Mouse (Mus musculus) MEL (cell line): Measurements from ENCODE around the gene Lcp1. TPM values are rescaled to one million over a fixed set of nuclear protein-coding genes. Genes with fewer than 3 reads are reported as not detected.

Experiments
- DNase-seq: peaks from one replicate; pipeline ENCODE4 v3.0.0; 2011; ENCODE audit warnings: low read depth, low spot score
- H3K27ac ChIP-seq: 2 replicates; pipeline ENCODE4 v1.5.1; 2012; ENCODE audit warnings: low read depth, mild to moderate bottlenecking, control low read depth, low read length, moderate library complexity; ENCODE audit not compliant: control insufficient read depth
- H3K27me3 ChIP-seq, 2 experiments: fragments of 150-350 bp in 1 of 2; sonication (generic) in 1 of 2; 2 replicates each; pipeline ENCODE4 v1.6.1; 2012; ENCODE audit warnings: low read length in 2 of 2, mild to moderate bottlenecking in 2 of 2, improper control_type of control experiment in 1 of 2, moderate library complexity in 1 of 2; ENCODE audit not compliant: insufficient read depth in 2 of 2, control insufficient read depth in 1 of 2
- H3K36me3 ChIP-seq, 2 experiments: 2 replicates each; pipeline ENCODE4 v1.6.1; 2012 to 2014; ENCODE audit warnings: low read length in 2 of 2, improper control_type of control experiment in 1 of 2, inconsistent platforms in 1 of 2, mild to moderate bottlenecking in 1 of 2; ENCODE audit not compliant: insufficient read depth in 2 of 2, control insufficient read depth in 1 of 2
- H3K4me1 ChIP-seq, 2 experiments: fragments of 150-350 bp in 1 of 2; sonication (generic) in 1 of 2; 2 replicates each; pipeline ENCODE4 v1.6.1; 2012; ENCODE audit warnings: low read length in 2 of 2, improper control_type of control experiment in 1 of 2, mild to moderate bottlenecking in 1 of 2; ENCODE audit not compliant: insufficient read depth in 2 of 2, control insufficient read depth in 1 of 2
- H3K4me3 ChIP-seq, 2 experiments: fragments of 150-350 bp in 1 of 2; sonication (generic) in 1 of 2; 2 replicates each; pipeline ENCODE4 v1.5.1; 2012; ENCODE audit warnings: low read depth in 2 of 2, low read length in 2 of 2, mild to moderate bottlenecking in 2 of 2, moderate library complexity in 2 of 2, control low read depth in 1 of 2, improper control_type of control experiment in 1 of 2; ENCODE audit not compliant: control insufficient read depth in 1 of 2, insufficient read depth in 1 of 2
- H3K79me2 ChIP-seq: 2 replicates; pipeline ENCODE4 v1.6.1; 2012; ENCODE audit warnings: mild to moderate bottlenecking, low read length, moderate library complexity; ENCODE audit not compliant: control insufficient read depth, poor library complexity, insufficient read depth
- H3K9ac ChIP-seq: 2 replicates; pipeline ENCODE4 v1.6.1; 2012; ENCODE audit warnings: low read depth, mild to moderate bottlenecking, control low read depth, low read length, moderate library complexity; ENCODE audit not compliant: control insufficient read depth, poor library complexity, severe bottlenecking
- H3K9me3 ChIP-seq: fragments of 150-350 bp; sonication (generic); replicated peaks from 2 replicates; pipeline ENCODE4 v1.6.1; 2012; ENCODE audit warnings: mild to moderate bottlenecking, low read length, improper control_type of control experiment, moderate library complexity; ENCODE audit not compliant: insufficient read depth
- CHD1 ChIP-seq: IDR thresholded peaks from 2 replicates; pipeline ENCODE4 v1.6.1; 2012; ENCODE audit warnings: low read depth, mild to moderate bottlenecking, inconsistent platforms, low read length, improper control_type of control experiment
- CTCF ChIP-seq, 3 experiments: IDR thresholded peaks in 2 of 3; conservative IDR thresholded peaks in 1 of 3; 2 replicates each; pipeline ENCODE4 v1.5.1; 2011 to 2012; ENCODE audit warnings: low read length in 3 of 3, low read depth in 2 of 3, mild to moderate bottlenecking in 2 of 3, improper control_type of control experiment in 1 of 3, inconsistent platforms in 1 of 3, mixed read lengths in 1 of 3, moderate library complexity in 1 of 3; ENCODE audit not compliant: control insufficient read depth in 1 of 3, insufficient read depth in 1 of 3, poor library complexity in 1 of 3, severe bottlenecking in 1 of 3
- ETS1 ChIP-seq: IDR thresholded peaks from 2 replicates; pipeline ENCODE4 v1.6.1; 2012; ENCODE audit warnings: low read depth, mild to moderate bottlenecking, inconsistent platforms, low read length, improper control_type of control experiment, moderate library complexity
- HCFC1 ChIP-seq: IDR thresholded peaks from 2 replicates; pipeline ENCODE4 v1.6.1; 2012; ENCODE audit warnings: low read depth, mild to moderate bottlenecking, inconsistent platforms, low read length, improper control_type of control experiment, moderate library complexity
- JUND ChIP-seq: IDR thresholded peaks from 2 replicates; pipeline ENCODE4 v1.6.1; 2011; ENCODE audit warnings: low read depth, mild to moderate bottlenecking, improper control_type of control experiment, low read length
- KAT2A ChIP-seq: conservative IDR thresholded peaks from 2 replicates; pipeline ENCODE4 v1.6.1; 2012; ENCODE audit warnings: low read depth, low read length, improper control_type of control experiment, inconsistent platforms
- MEF2A ChIP-seq: IDR thresholded peaks from 2 replicates; pipeline ENCODE4 v1.6.1; 2014; ENCODE audit warnings: low read depth, mild to moderate bottlenecking, inconsistent platforms, low read length, improper control_type of control experiment; ENCODE audit not compliant: poor library complexity, insufficient replicate concordance, severe bottlenecking; ENCODE audit errors: extremely low read depth
- MXI1 ChIP-seq: IDR thresholded peaks from 2 replicates; pipeline ENCODE4 v1.6.1; 2011; ENCODE audit warnings: mild to moderate bottlenecking, low read depth, low read length, improper control_type of control experiment
- MYB ChIP-seq: IDR thresholded peaks from 2 replicates; pipeline ENCODE4 v1.6.1; 2011; ENCODE audit warnings: mild to moderate bottlenecking, low read depth, low read length, improper control_type of control experiment
- MYC ChIP-seq: IDR thresholded peaks from 2 replicates; pipeline ENCODE4 v1.6.1; 2011; ENCODE audit warnings: low read depth, mild to moderate bottlenecking, low read length, improper control_type of control experiment, moderate library complexity
- NRF1 ChIP-seq: IDR thresholded peaks from 2 replicates; pipeline ENCODE4 v1.6.1; 2014; ENCODE audit warnings: low read depth, mild to moderate bottlenecking, inconsistent platforms, low read length, improper control_type of control experiment, moderate library complexity; ENCODE audit not compliant: poor library complexity, insufficient read depth, severe bottlenecking
- POLR2AphosphoS2 ChIP-seq: IDR thresholded peaks from 2 replicates; pipeline ENCODE4 v1.6.1; 2011; ENCODE audit warnings: low read length, improper control_type of control experiment
- SIN3A ChIP-seq: IDR thresholded peaks from 2 replicates; pipeline ENCODE4 v1.6.1; 2012; ENCODE audit warnings: low read length, improper control_type of control experiment, inconsistent platforms
- SMC3 ChIP-seq: IDR thresholded peaks from 2 replicates; pipeline ENCODE4 v1.6.1; 2011; ENCODE audit warnings: low read depth, low read length, improper control_type of control experiment
- TAL1 ChIP-seq: IDR thresholded peaks from 2 replicates; pipeline ENCODE4 v1.6.1; 2012; ENCODE audit warnings: mild to moderate bottlenecking, inconsistent platforms, low read length, moderate library complexity, mixed read lengths
- UBTF ChIP-seq: IDR thresholded peaks from 2 replicates; pipeline ENCODE4 v1.6.1; 2012; ENCODE audit warnings: low read depth, mild to moderate bottlenecking, inconsistent platforms, low read length, improper control_type of control experiment, moderate library complexity, borderline replicate concordance; ENCODE audit not compliant: insufficient read depth
- USF1 ChIP-seq: IDR thresholded peaks from 2 replicates; pipeline ENCODE4 v1.6.1; 2014; ENCODE audit warnings: low read depth, mild to moderate bottlenecking, inconsistent platforms, low read length, improper control_type of control experiment, moderate library complexity
- ZMIZ1 ChIP-seq: IDR thresholded peaks from 2 replicates; pipeline ENCODE4 v1.6.1; 2012; ENCODE audit warnings: low read depth, mild to moderate bottlenecking, inconsistent platforms, low read length, improper control_type of control experiment, moderate library complexity
- ZNF384 ChIP-seq: IDR thresholded peaks from 2 replicates; pipeline ENCODE4 v1.6.1; 2012; ENCODE audit warnings: low read depth, mild to moderate bottlenecking, inconsistent platforms, low read length, improper control_type of control experiment
- polyA plus RNA-seq, 2 experiments: library from polyadenylated mRNA; stranded (reverse) in 1 of 2; unstranded in 1 of 2; fragments of >175 nt in 1 of 2; fragments of >200 nt in 1 of 2; gene quantifications; 2 replicates each; pipeline versions ENCODE4 v1.2.1 to v1.2.4; 2012; ENCODE audit warnings: low replicate concordance in 2 of 2, low read depth in 1 of 2; ENCODE audit not compliant: insufficient read length in 2 of 2, insufficient read depth in 1 of 2, missing spikeins in 1 of 2
- total RNA-seq: library from RNA; depleted of rRNA; stranded (reverse); fragments of 300-350 nt; gene quantifications from 2 replicates; pipeline ENCODE4 v1.2.3, GENCODE M21; 2012

Gene Lcp1
- total and polyA plus RNA-seq, 3 experiments = 11.0 to 20.3 TPM; not detected in 1

- no peak for TF ChIP-seq CTCF (IDR thresholded peaks at IDR 0.05 in 2 of 3, conservative IDR thresholded peaks at IDR 0.05 in 1 of 3; ENCODE audit: control insufficient read depth in 1 of 3, insufficient read depth in 1 of 3, low read depth in 2 of 3, low read length in 3 of 3, poor library complexity in 1 of 3, severe bottlenecking in 1 of 3)
- TF ChIP-seq, all 39 proteins: peak for 14
These were observed 66.8 kb downstream of the Lcp1 start (continued) for GRCm38 (mm10) chr14:75197660-75198059.

GRCm38 (mm10) chr14:75205363-75206051, 74.6 kb downstream of the Lcp1 start:
- no peaks in the 10 kb centered on the region for H3K27me3 ChIP-seq
- TF ChIP-seq MYB (no peak), ETS1 (no peak), SIN3A (no peak), CTCF (IDR thresholded peaks at IDR 0.05 in 2 of 3, conservative IDR thresholded peaks at IDR 0.05 in 1 of 3; ENCODE audit: control insufficient read depth in 1 of 3, insufficient read depth in 1 of 3, low read depth in 2 of 3, low read length in 3 of 3, poor library complexity in 1 of 3, severe bottlenecking in 1 of 3) (no peak), ZMIZ1 (no peak), JUND (no peak), UBTF (no peak), HCFC1 (no peak), MEF2A (no peak), SMC3 (no peak), USF1 (no peak), MXI1 (no peak), CHD1 (no peak)
- TF ChIP-seq, all 39 proteins: peak for 0
- Histone ChIP-seq H3K4me3 (no peak overlapping the region), H3K27ac (no peak overlapping the region), H3K79me2 (no peaks in the 10 kb centered on the region), H3K4me1 (no peaks in the 10 kb centered on the region), H3K9me3 (no peaks in the 10 kb centered on the region), H3K9ac (no peak overlapping the region), H3K36me3 (peaks cover 0 to 4% of the 10 kb centered on the region in 2 experiments; a peak in 1 of 4 replicates)
- DNase-seq = no peak

GRCm38 (mm10) chr14:75206307-75206706, 75.4 kb downstream of the Lcp1 start:
- Histone ChIP-seq H3K4me1 (no peaks in the 10 kb centered on the region), H3K9ac (no peak overlapping the region), H3K9me3 (no peaks in the 10 kb centered on the region), H3K27ac (no peak overlapping the region), H3K27me3 (no peaks in the 10 kb centered on the region), H3K36me3 (peaks cover 0 to 4% of the 10 kb centered on the region in 2 experiments; a peak in 1 of 4 replicates), H3K4me3 (no peak overlapping the region), H3K79me2 (no peaks in the 10 kb centered on the region)
- TF ChIP-seq MYC (no peak), KAT2A (no peak), HCFC1 (no peak), TAL1 (no peak), ZNF384 (no peak), USF1 (no peak), NRF1 (no peak), POLR2AphosphoS2 (no peak)
- no peak for DNase-seq
